Mouse (Mus musculus) myocyte (in vitro differentiated cells): Measurements from ENCODE around the gene Zfp213.

Source experiments
- POLR2A ChIP-seq: IDR thresholded peaks from one replicate; pipeline ENCODE4 v1.6.1; 2011; ENCODE audit warnings: low read depth, mild to moderate bottlenecking, control low read depth, moderate library complexity; ENCODE audit not compliant: insufficient read length
- POLR2AphosphoS2 ChIP-seq: IDR thresholded peaks from one replicate; pipeline ENCODE4 v1.6.1; 2011; ENCODE audit warnings: low read depth, control low read depth; ENCODE audit not compliant: insufficient read length

GRCm38 (mm10) chr17:23546702-23547505 lies 17.1 kb downstream of the Zfp213 start:
- TF ChIP-seq POLR2A (no peak), POLR2AphosphoS2 (no peak)
